Mouse (Mus musculus) heart, adult 8-10 months (tissue): ENCODE measurements around the gene Ndrg3. TPM values are rescaled to one million over a fixed set of nuclear protein-coding genes. Genes with fewer than 3 reads are reported as not detected.
A peak's percentile ranks its signal among the peaks of the same experiment; 100 is the strongest.
"Not testable (repeated sequence)": the region's sequence is repeated elsewhere in the genome, so short reads cannot be mapped to it uniquely, and the experiment has no call there.

Experiments used
- DNase-seq: peaks from one replicate; pipeline ENCODE4 v3.0.0; 2022; ENCODE audit warnings: low spot score
- total RNA-seq, 4 experiments: library from RNA; stranded (reverse); gene quantifications; 2 replicates each; pipeline ENCODE4 v1.2.4; 2022

The Ndrg3 gene
- total RNA-seq, 4 experiments from 2014 or later, result 21.7 to 24.5 (median 22.1) TPM

DNA sequence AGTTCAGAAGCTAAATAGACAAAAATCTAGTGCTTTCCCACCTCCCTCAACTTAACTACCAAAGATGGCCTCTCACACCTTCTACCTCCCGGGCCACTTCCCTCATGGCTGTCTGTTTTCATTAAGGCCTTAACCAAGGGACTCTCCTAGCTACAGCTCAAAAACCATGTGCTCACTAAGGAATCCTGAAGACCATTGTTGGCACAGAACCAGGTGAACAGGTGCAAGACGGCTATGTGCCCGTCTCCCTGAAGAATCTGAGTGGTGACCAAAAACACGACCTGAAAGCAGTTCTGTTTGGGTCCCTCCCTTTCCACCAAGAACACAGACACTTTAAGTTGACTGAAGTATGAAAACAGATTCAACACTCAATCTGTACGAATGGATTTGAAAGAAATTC lies 6.4 kb upstream of the Ndrg3 start:
- DNase-seq, result no peak

DNA sequence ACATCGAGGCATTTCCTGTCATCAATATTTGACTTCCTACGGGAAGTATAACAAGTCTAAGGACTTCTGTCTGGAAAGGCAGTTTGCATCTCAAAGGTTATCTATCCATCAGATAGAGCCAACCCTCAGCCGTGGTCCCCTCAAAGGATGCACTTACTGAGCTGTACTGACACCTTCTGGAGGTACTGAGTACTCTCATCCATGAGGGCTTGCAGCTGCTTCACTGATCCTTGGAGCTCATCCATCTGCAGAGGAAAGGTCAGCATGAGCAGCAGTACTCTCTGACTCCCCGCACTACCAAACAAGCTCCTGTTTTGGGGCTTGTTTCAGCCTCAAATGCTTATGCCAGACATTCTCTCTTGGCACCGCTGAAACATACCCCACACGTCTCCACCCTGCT lies 4.7 kb upstream of the Ndrg3 start:
- DNase-seq, result no peak

DNA sequence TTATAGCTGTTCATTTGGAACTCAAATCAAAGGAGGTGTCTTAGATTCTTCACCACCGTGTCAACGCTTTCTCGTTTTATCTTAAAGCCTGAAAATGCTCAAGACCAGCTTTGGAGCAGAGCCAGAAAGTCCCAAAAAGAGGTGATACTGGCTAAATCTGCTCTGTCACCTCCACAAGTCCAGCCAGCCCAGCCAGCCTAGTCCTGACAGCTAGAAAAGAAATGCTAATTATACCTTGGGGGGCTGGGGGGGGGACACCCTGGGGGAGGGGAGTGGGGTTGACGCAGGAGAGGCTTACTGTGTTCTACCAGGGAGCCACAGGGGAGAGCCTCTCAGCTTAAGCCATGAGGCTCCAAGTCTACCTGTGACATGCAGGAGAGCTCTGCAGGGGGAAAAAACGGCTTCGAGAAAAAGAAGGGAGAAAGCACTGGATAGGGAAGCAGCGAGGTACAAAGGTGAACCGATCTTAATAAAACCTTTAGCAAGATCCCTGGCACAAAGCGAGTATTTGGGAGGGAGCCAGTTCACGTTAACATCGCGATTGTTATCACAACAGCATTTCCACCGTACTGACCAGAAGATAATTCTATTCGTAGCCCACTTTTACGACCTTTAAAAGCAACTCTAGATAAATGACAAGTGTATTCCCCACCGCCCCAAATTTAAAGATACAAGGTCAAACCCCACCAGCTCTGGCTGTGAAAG lies 977 bp downstream of the Ndrg3 start:
- no peak for DNase-seq

DNA sequence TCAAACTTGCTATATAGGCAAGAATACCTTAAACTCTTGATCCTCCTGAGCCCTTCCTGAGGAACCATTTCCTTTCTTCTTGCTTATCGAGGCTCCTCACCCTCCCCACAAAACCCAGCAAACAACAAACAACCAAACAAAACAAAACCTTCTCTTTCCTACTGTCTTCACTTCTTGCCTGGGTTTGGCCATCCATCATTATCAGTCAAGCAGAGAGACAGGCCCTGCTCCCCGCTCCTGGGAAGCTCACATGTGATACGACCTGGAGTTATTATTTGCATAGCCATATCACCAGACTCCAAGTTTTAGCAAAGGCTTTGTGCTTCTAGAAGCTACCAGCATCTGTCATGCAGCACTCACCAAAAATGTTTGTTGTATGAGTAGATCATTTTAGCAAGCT lies 4.5 kb downstream of the Ndrg3 start:
- DNase-seq, result no peak

DNA sequence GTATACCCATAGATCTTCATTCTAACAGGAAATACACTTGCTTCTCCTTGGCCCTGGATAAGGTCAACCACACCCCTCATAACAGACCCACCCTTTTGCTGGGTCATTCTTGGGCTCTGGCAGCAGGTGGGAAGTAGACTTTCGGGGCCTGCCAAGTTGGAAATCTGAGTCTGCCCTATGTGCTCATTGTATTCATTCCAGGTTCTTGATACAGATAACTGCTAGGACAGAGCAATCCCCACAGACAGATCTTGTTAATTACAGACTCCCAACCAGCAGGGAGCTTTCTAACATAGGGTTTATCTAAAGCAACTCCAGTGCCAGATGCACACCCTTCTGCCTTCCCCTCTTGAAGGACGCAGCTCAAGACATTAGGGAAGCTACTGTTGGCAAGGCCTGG lies 9.0 kb downstream of the Ndrg3 start:
- peak; percentile 46 for DNase-seq

DNA sequence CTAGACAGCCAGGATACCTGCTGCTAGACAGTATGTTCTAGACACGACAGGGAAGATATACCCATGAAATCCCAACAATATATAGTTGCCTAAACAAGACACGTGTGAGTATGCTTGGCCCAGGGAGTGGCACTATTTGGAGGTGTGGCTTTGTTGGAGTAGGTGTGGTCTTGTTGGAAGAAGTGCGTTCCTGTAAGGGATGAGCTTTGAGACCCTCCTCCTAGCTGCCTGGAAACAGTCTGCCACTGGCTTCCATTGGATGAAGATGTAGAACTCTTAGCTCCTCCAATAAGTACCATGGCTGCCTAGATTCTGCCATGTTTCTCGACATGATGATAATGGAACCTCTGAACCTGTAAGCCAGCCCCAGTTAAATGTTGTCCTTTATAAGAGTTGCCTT lies 10.6 kb downstream of the Ndrg3 start:
- DNase-seq, result no peak

DNA sequence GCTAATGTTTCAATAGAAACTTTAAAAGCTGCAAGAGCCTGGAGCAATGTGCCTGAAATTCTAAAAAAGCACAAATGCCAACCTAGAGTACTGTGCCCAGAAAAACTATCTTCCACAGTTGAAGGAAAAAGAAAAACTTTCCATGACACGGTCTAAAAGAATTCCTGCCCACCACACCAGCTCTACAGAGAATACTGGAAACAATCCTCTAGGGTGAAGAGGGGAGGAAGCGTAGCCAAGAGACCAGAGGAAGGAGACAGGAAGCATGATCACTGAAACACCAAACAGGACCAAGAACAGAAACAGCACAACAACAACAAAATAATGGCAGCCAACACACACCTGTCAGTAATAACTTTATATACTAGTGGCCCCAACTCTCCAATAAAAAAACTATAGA lies 11.8 kb downstream of the Ndrg3 start:
- no peak for DNase-seq

DNA sequence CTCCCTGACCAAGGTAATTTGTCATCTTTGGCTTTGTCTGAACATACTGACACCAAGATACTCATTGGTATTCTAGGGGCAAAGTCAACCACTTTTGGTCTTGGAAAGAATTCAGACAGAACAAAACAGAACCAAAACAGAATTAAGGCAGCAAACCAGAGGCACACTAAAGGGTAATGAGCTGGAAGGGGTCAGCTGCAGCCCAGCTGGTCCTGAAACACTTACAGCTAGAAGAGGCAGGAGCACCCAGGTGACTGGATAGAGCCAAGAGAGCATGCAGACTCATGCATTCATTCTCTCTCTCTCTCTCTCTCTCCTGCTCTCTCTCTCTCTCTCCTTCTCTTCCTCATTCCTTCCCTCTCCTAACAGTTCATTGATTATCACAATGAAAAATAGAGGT lies 15.1 kb downstream of the Ndrg3 start:
- no peak for DNase-seq

DNA sequence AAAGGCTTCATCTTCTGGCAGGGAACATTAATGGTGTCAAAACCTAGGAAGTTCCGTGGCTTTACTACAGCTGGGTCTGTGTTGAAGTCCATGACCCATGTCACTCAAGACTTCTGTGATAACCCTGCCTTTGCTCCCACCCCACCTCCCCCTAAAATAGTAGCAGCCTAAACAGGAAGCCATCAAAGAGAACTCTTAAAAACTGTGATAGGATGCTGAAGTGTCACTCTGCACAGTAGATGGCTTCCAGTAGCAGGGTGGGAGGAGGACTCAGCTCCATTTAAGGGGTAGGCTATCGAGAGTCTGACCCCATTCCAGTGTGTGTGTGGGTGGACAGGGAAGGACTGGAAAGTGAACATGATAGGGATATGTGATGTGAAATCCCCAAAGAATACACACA lies 16.9 kb downstream of the Ndrg3 start:
- no peak for DNase-seq

DNA sequence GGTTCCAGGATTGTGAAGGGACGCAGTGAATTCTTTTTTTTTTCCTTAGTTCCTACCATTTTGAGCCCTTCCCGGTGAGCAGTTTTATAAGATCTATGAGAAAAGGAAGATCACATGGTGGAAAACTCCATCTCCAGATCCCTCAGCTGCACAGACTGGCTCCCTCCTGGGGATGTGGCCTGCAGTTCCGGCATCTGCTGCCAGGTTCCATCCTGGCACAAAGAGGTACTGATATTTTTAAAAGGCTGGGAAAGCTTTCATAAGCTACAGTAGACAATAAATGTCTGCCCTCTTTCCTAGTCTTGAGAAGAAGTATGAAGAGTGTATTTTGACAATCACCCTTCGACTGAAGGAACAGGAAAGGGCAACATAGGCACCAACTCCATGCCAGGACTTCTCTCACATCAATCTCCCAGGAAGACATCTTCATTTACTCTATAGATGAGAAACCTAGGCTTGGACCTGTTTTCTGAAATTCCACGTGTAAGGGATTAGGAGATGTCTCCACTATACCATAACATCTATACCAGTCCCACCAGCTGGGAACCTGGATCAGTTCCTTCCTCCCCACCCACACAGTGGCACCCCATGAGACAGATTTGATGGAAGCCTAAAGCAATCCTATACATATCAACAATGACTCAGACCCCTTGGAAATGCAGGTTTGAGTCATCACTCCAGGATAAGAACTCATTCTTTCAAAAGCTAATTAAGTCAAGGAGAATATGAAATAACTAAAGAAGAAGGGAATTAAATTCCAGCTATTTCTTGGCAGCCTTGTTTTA lies 18.3 kb downstream of the Ndrg3 start:
- DNase-seq, result no peak

DNA sequence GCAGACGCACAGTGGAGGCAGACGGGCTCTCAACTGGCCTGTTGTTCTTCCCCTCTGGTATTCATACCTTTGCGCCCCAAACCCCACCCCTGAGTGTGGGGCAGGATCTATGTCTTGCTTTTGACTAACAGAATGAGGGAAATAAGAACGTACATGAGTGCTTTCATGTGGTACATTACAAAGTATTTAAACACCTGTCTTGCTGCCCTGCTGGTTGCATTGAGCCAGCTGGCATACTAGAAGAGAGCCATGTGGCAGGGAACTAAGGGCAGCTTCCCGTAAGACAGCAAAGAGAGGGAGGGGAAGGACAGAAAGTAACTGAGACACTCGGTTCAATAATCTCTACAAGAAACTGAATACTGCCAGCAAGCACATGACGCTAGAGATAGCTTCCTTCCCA lies 21.6 kb downstream of the Ndrg3 start:
- DNase-seq, result no peak

DNA sequence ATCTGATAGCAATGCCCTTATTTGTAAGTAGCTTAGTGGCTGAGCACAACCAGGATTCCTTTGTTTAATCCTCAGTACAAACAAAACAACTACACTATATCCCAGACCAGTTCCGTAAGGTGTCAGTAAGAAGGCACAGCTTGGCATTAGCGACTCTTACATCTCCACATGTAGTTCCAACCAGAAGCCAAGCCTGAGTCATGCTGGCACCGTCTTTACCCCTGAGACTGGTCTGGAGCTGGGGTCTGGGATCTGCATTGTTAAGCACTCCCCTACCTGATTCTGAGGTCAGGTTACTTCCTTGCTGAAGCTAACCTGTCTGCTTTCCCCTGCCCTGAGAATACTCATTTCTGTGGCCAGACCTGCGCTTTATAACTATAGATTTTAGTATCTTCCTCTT lies 23.4 kb downstream of the Ndrg3 start:
- no peak for DNase-seq

DNA sequence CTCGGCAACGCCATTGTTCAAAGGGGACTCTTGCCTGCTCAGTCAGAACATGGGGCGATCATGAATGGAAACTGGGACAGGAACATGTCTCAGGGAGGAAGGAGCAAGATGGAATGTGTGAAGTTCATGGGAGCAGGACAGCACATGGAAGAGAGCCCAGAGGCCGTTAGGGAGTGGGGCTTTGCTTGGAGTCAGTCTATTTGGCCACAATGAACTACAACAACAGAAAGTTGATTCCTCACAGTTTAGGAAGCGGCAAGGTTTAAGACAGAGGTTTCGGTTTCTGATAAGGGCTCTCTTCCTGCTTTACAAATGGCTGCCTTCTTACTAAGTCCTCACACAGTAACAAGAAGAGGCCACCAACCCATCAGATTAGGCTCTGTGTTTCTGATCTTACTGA lies 24.5 kb downstream of the Ndrg3 start:
- DNase-seq, result no peak

DNA sequence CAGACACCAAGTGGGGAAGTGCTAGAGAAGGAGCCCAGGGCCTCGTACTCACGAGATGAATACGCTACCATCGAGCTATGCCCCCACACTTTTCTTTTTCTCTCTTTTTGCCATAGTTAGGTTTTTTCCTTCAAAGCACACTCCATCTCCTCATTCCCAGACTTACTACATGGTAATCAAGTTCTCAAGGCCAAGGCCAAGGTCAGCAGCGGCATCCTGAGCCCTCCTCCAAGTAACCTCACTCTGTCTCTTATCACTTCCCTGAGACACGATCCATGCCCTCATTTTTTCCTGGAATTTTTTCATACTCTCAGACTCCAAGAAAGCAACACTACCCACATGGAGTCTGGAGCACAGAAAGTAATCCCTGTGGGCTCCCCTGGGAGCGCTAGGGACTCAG lies 28.0 kb downstream of the Ndrg3 start:
- DNase-seq, result no peak

DNA sequence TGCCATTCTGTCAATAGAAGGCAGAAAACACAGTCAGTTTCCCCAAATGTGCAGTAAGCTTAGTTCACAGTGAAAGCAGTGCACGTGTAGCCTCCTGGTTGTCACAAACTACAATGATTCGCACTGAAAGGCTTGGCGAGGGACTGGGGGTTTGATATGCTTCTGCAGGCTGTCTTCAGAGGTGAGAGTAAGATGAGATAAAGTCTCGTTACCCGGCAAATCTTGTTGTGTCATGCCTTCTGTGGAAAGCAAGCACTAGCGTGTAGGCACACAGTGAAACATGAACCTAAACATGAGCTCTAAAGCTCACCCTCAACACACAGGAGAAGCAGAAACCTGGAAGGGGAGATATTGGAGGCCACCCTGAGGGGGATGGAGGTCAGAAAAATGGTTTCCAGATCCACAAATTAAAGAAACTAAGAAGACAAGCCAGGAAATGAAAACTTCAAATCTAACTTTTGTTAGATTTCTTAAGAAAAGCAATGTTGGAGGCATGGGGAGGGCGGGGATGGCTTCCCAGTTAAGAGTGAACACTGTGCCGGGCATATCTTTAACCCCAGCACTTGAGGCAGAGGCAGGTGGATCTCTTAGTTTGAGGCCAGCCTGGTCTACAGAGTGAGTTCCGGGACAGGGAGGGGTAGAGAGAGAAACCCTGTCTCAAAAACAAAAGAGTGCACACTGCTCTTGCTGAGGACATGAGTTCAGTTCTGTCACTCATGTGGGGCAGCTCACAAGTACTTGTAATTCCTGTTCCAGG lies 33.2 kb downstream of the Ndrg3 start:
- no peak for DNase-seq

DNA sequence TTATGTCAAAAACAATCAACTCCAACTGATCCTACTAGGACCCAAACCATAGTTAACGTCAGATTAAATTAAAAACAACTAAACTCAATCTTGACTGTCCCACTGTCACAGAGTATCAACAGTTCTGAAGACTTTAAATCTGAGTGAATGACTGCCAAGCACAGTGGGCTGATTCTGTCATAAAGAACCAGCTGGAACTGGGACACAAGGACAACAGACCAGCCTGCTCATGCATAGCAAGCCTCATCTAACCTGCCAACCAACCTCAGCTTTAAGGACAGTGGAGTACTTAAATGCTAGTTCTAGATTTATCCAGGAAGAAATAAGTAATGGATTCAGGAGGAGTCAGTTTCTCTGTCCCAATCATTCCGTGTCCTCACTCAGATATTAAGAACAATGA lies 34.8 kb downstream of the Ndrg3 start:
- no peak for DNase-seq

DNA sequence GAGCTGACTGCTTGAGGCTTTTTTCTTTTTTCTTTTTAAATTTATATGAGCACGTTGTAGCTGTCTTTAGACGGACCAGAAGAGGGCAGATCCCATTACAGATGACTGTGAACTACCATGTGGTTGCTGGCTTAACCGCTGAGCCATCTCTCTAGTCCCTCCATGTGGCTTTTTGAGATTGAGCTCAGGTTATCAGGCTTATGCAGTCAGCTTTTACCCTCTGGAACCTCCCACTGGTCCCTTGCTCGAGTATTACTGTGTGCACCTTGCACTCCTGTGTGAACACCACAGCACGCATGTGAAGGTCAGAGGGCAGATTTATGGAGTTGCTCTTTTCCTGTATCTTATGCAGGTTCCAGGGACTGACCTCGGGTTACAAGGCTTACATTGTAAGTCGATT lies 35.5 kb downstream of the Ndrg3 start:
- DNase-seq, result no peak

DNA sequence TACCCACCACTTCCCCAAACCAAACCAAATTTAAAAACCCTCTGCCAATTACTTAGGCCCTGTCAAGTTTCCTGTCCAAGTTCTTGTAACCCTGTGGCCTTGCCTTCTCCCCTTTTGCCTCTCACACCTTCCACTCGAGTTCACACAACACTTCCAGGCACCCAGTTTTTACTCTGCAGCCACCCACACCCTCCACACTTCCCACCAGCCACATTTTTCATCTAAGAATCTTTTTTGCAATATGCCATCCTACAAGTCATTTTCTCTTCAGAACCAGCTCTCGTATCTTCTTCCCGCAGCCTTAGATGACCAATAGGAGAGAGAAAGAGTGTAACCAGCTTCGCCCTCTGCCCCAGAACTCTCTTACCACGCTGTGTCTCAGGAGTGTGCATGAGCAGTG lies 37.4 kb downstream of the Ndrg3 start:
- no peak for DNase-seq

DNA sequence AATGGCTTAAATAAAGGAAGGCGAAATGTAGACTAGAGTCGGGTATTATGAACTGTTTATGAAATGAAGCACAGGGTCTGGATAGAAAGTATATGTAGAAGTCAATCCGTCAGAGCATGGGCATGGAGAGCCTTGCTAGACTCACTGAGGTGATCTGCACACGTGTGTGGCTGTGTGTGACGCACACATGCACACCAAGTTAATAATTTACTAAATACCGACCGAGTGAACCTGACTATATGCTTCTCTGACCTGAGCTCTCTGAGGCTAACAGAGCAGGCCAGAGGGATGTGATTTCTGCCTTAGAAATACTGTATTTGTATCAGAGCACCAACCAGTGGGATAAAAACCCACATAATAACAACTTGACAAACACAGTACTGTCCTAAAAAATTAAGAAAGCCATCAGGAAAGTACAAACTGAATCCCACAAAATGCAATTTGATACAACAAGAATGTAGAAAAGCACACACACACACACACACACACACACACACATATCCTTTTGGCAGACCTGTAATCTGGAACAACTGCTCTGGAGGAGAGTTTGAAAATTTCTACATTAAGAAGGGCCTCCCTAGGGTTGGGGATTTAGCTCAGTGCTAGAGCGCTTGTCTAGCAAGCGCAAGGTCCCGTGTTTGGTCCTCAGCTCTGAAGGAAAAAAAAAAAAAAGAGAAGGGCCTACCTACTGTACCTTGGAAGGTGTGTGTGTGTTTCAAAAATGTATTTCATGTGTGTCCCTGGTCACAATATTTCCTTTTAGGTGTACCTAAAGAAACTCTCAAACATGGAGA lies 40.4 kb downstream of the Ndrg3 start:
- no peak for DNase-seq

DNA sequence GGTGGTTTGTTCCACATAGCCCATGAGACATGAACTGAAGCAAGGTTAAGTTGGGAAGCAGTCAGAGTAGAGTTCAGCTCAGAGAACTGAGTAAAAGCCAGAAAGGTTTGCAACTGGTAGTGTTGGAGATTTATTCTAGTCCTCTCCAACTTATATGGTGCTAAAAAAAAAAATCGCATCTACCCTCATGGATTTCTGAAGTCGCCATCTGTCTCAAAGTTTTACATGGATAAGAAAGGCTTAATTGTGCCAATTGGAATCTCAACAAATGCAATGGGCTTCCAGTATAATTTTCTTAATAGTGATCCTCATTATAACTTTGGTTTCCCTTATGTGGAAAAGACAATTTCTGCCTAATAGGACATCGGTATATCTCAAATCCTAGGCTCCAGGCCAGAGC lies 41.0 kb downstream of the Ndrg3 start:
- no peak for DNase-seq

DNA sequence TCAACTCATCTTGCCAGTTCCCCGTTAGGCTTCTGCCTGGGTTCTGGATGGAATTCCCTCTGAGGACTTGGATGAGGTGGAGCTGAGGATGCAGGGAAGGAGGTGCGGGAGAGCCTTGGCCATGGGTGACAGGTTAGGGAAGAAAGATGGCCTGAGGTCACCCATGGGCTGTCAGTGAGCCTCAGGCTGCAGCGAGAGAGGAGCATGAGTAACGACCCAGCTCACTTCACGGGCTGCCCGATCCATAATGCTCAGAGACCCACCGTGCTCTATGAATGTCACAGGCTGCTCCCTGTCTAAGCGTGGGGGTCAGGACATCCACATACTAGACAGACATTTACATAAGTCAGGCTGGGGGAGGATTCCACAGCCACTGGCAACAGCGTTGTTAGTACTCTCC lies 50.3 kb downstream of the Ndrg3 start:
- not testable (repeated sequence) for DNase-seq

DNA sequence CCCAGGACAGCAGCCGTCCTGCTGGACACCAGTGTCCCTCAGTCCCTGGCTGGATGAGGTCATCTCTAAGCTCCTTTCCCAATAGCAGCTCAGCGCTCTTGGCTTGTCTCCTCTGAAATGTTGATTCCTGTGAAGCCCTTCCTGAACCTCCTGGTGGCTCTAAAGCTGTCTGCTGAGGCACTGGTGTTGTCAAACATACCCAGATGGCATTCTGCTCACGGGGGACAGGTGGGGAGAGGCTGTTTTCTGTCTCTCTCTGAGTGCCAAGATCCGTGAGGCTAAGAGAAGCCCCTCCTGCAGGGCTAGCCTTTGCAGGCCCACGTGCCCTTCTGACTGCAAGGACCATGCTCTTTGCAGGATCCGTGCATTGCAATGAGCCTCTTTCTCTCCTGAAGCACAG lies 51.9 kb downstream of the Ndrg3 start:
- DNase-seq, result not testable (repeated sequence)
